Mouse (Mus musculus) macrophage (primary cell): Measurements from ENCODE around the gene Crhr2. TPM values are rescaled to one million over a fixed set of nuclear protein-coding genes. Genes with fewer than 3 reads are reported as not detected.

ENCODE experiments used
- H3K27ac ChIP-seq: fragments of 350-480 bp; formaldehyde crosslinking; 2 replicates; pipeline ENCODE4 v1.9.0; 2021
- H3K36me3 ChIP-seq: fragments of 350-480 bp; formaldehyde crosslinking; 2 replicates; pipeline ENCODE4 v1.9.0; 2021; ENCODE audit errors: inconsistent target
- H3K4me3 ChIP-seq: fragments of 350-480 bp; formaldehyde crosslinking; 2 replicates; pipeline ENCODE4 v1.9.0; 2021; ENCODE audit errors: inconsistent target
- H3K79me2 ChIP-seq: fragments of 350-480 bp; formaldehyde crosslinking; 2 replicates; pipeline ENCODE4 v1.9.0; 2021; ENCODE audit errors: inconsistent target
- WGBS: methylation state at CpG from one replicate; pipeline ENCODE4 v1.1.7; 2026; ENCODE audit warnings: inconsistent platforms; ENCODE audit not compliant: missing documents; 5-methylcytosine and 5-hydroxymethylcytosine counted together
- polyA plus RNA-seq: library from polyadenylated mRNA; stranded (reverse); fragments of 250-400 nt; gene quantifications from 3 replicates; pipeline ENCODE4 v1.2.4, GENCODE M21; 2018; ENCODE audit warnings: inconsistent platforms
- total RNA-seq, 78 experiments: library from RNA; depleted of rRNA; stranded (reverse); fragments of 250-400 nt; gene quantifications; 1 replicate in 9 of 78; 2 replicates in 24 of 78; 3 replicates in 43 of 78; 4 replicates in 2 of 78; pipeline ENCODE4 v1.2.4; 2018; ENCODE audit warnings: inconsistent platforms in 56 of 78

Crhr2 gene
- not detected for total RNA-seq (2018; cell fraction: chromatin; rRNA removed)
- total RNA-seq (2018; cell fraction: cytosol; rRNA removed): not detected
- total RNA-seq (2018; cell fraction: nucleus; rRNA removed): not detected
- polyA plus RNA-seq: not detected in 3 replicates

- Histone ChIP-seq H3K4me3 (no peak within 1 kb of the TSS), H3K27ac (no peak within 1 kb of the TSS), H3K36me3 (no peaks in the 10 kb centered on the region), H3K79me2 (no peaks in the 10 kb centered on the region)
- WGBS: 76% methylated on average over 10 of the region's 10 CpGs
These were observed at the start of gene Crhr2 for GRCm38 (mm10) chr6:55132794-55133193. Gene Crhr2, minus strand, starts transcription at chr6:55133016.

GRCm38 (mm10) chr6:55179560-55179959 lies 46.7 kb upstream of the Crhr2 start:
- 90% methylated on average over 7 of the region's 7 CpGs for WGBS
- H3K27ac ChIP-seq: no peak overlapping the region
- H3K4me3 ChIP-seq: no peak overlapping the region
- no peaks in the 10 kb centered on the region for H3K79me2 ChIP-seq
- H3K36me3 ChIP-seq: no peaks in the 10 kb centered on the region

- Histone ChIP-seq H3K79me2 (no peaks in the 10 kb centered on the region), H3K36me3 (no peaks in the 10 kb centered on the region), H3K27ac (no peak overlapping the region), H3K4me3 (no peak overlapping the region)
- WGBS: 30% methylated on average over 12 of the region's 12 CpGs
These were observed 44.4 kb upstream of the Crhr2 start for GRCm38 (mm10) chr6:55177060-55177732.

- Histone ChIP-seq H3K36me3 (no peaks in the 10 kb centered on the region), H3K4me3 (no peak overlapping the region), H3K79me2 (no peaks in the 10 kb centered on the region), H3K27ac (no peak overlapping the region)
- WGBS: 56% methylated on average over 5 of the region's 5 CpGs
These were observed 43.1 kb upstream of the Crhr2 start for GRCm38 (mm10) chr6:55175892-55176291.

- H3K27ac ChIP-seq: no peak overlapping the region
- H3K36me3 ChIP-seq: no peaks in the 10 kb centered on the region
- 64% methylated on average over 2 of the region's 2 CpGs for WGBS
- H3K79me2 ChIP-seq: no peaks in the 10 kb centered on the region
- no peak overlapping the region for H3K4me3 ChIP-seq
These were observed 42.6 kb upstream of the Crhr2 start for GRCm38 (mm10) chr6:55175456-55175855.

- H3K27ac ChIP-seq: no peak within 1 kb of the TSS
- H3K4me3 ChIP-seq: no peak within 1 kb of the TSS
- no peaks in the 10 kb centered on the region for H3K36me3 ChIP-seq
- H3K79me2 ChIP-seq: no peaks in the 10 kb centered on the region
- 50% methylated on average over 1 of the region's 1 CpGs for WGBS
These were observed 41.9 kb upstream of the Crhr2 start, which contains the start of gene Inmt for GRCm38 (mm10) chr6:55174741-55175181. Gene Inmt, minus strand, starts transcription at chr6:55175043.

- WGBS: 86% methylated on average over 3 of the region's 3 CpGs
These were observed 41.1 kb upstream of the Crhr2 start for GRCm38 (mm10) chr6:55173941-55174349.

GRCm38 (mm10) chr6:55173171-55173570 lies 40.4 kb upstream of the Crhr2 start:
- Histone ChIP-seq H3K79me2 (no peaks in the 10 kb centered on the region), H3K27ac (no peak overlapping the region), H3K4me3 (no peak overlapping the region), H3K36me3 (no peaks in the 10 kb centered on the region)
- WGBS: 90% methylated on average over 10 of the region's 10 CpGs

More at GRCm38 (mm10) chr6:55173941-55174349, 41.1 kb upstream of the Crhr2 start:
- H3K27ac ChIP-seq: no peak overlapping the region
- no peaks in the 10 kb centered on the region for H3K36me3 ChIP-seq
- no peak overlapping the region for H3K4me3 ChIP-seq
- no peaks in the 10 kb centered on the region for H3K79me2 ChIP-seq

- Histone ChIP-seq H3K36me3 (no peaks in the 10 kb centered on the region), H3K27ac (no peak overlapping the region), H3K79me2 (no peaks in the 10 kb centered on the region), H3K4me3 (no peak overlapping the region)
- 64% methylated on average over 4 of the region's 4 CpGs for WGBS
These were observed 38.8 kb upstream of the Crhr2 start for GRCm38 (mm10) chr6:55171638-55172037.

GRCm38 (mm10) chr6:55169818-55170217 lies 37.0 kb upstream of the Crhr2 start:
- no peaks in the 10 kb centered on the region for H3K36me3 ChIP-seq
- no peaks in the 10 kb centered on the region for H3K79me2 ChIP-seq
- H3K4me3 ChIP-seq: no peak overlapping the region
- no peak overlapping the region for H3K27ac ChIP-seq
- 86% methylated on average over 5 of the region's 5 CpGs for WGBS

- Histone ChIP-seq H3K36me3 (no peaks in the 10 kb centered on the region), H3K4me3 (no peak overlapping the region), H3K27ac (no peak overlapping the region), H3K79me2 (no peaks in the 10 kb centered on the region)
- 45% methylated on average over 6 of the region's 7 CpGs for WGBS
These were observed 34.1 kb upstream of the Crhr2 start for GRCm38 (mm10) chr6:55166777-55167463.

GRCm38 (mm10) chr6:55163046-55163584 lies 30.3 kb upstream of the Crhr2 start:
- no peak overlapping the region for H3K27ac ChIP-seq
- H3K36me3 ChIP-seq: no peaks in the 10 kb centered on the region
- WGBS: 91% methylated on average over 8 of the region's 8 CpGs
- H3K4me3 ChIP-seq: no peak overlapping the region
- no peaks in the 10 kb centered on the region for H3K79me2 ChIP-seq

- no peaks in the 10 kb centered on the region for H3K79me2 ChIP-seq
- WGBS: 20% methylated on average over 5 of the region's 5 CpGs
- no peak overlapping the region for H3K27ac ChIP-seq
- no peaks in the 10 kb centered on the region for H3K36me3 ChIP-seq
- H3K4me3 ChIP-seq: no peak overlapping the region
These were observed 28.5 kb upstream of the Crhr2 start for GRCm38 (mm10) chr6:55161311-55161761.

- Histone ChIP-seq H3K27ac (no peak overlapping the region), H3K79me2 (no peaks in the 10 kb centered on the region), H3K4me3 (no peak overlapping the region), H3K36me3 (no peaks in the 10 kb centered on the region)
- WGBS: 71% methylated on average over 1 of the region's 1 CpGs
These were observed 26.4 kb upstream of the Crhr2 start for GRCm38 (mm10) chr6:55159256-55159655.

- Histone ChIP-seq H3K79me2 (no peaks in the 10 kb centered on the region), H3K36me3 (no peaks in the 10 kb centered on the region), H3K27ac (no peak overlapping the region), H3K4me3 (no peak overlapping the region)
- 95% methylated on average over 3 of the region's 3 CpGs for WGBS
These were observed 19.4 kb upstream of the Crhr2 start for GRCm38 (mm10) chr6:55152226-55152625.
